Mouse (Mus musculus) embryonic facial prominence, embryonic 15.5 days (tissue): Measurements from ENCODE around the gene Kcnf1. TPM values are rescaled to one million over a fixed set of nuclear protein-coding genes. Genes with fewer than 3 reads are reported as not detected.

Experiments
- ATAC-seq: fragments of 200-750 bp; cut with Nextera tagmentation; 2 replicates; pipeline ENCODE4 v1.8.0; 2017; ENCODE audit warnings: low read depth, moderate TSS enrichment; ENCODE audit not compliant: insufficient number of reproducible peaks, low FRiP score, low TSS enrichment
- H3K27ac ChIP-seq: fragments of 300-500 bp; sonication (generic); replicated peaks from 2 replicates; pipeline ENCODE4 v1.5.1; 2015; ENCODE audit warnings: mild to moderate bottlenecking, inconsistent platforms
- H3K27me3 ChIP-seq: fragments of 300-500 bp; sonication (generic); 2 replicates; pipeline ENCODE4 v1.6.1; 2015; ENCODE audit warnings: inconsistent platforms
- H3K36me3 ChIP-seq: fragments of 300-500 bp; sonication (generic); 2 replicates; pipeline ENCODE4 v1.6.1; 2015; ENCODE audit warnings: mild to moderate bottlenecking, inconsistent platforms
- H3K4me1 ChIP-seq: fragments of 300-500 bp; sonication (generic); 2 replicates; pipeline ENCODE4 v1.6.1; 2015; ENCODE audit warnings: inconsistent platforms
- H3K4me2 ChIP-seq: fragments of 300-500 bp; sonication (generic); replicated peaks from 2 replicates; pipeline ENCODE4 v1.6.1; 2015; ENCODE audit warnings: mild to moderate bottlenecking, inconsistent platforms
- H3K4me3 ChIP-seq: fragments of 300-500 bp; sonication (generic); replicated peaks from 2 replicates; pipeline ENCODE4 v1.5.1; 2015; ENCODE audit warnings: mild to moderate bottlenecking, inconsistent platforms
- H3K9ac ChIP-seq: fragments of 300-500 bp; sonication (generic); 2 replicates; pipeline ENCODE4 v1.6.1; 2015; ENCODE audit warnings: inconsistent platforms
- H3K9me3 ChIP-seq: fragments of 300-500 bp; sonication (generic); replicated peaks from 2 replicates; pipeline ENCODE4 v1.6.1; 2016; ENCODE audit warnings: inconsistent platforms
- WGBS: fragments of 180-500 bp; shearing (Covaris S2); methylation state at CpG from one replicate; pipeline ENCODE4 v1.1.7; 2015; 5-methylcytosine and 5-hydroxymethylcytosine counted together
- polyA plus RNA-seq: library from polyadenylated mRNA; unstranded; fragments of >200 nt; fragmentation: Nextera tagmentation; extraction: Ambion mirVana; gene quantifications from 2 replicates; pipeline ENCODE4 v1.2.1, GENCODE M21; 2015

Kcnf1 gene
- polyA plus RNA-seq = 0.92 and 0.94 TPM in 2 replicates

DNA sequence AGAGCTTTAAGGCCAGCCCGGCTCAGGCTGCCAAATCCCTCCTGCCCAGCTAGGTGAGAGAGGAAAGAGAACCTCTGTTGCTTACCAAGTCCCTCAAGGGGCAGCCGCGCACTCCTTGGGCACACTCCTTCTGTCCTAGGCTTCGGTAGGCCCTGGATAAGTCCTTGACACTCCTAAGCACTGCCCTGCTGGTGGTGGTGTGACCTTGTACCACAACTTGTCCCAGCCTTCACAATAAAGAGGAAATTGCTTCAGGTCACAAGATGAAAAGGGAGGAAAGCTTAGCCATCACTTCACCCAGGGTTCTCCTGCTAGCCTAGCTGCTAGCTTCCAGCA, at the start of gene Kcnf1:
Gene Kcnf1, minus strand, starts transcription at position 132 of the 336 bp plus-strand sequence.
- peak within 1 kb of the TSS; percentile 48 for H3K4me3 ChIP-seq
- peaks cover 30% of the 10 kb centered on the region for H3K27me3 ChIP-seq
- 22% methylated on average over 4 of the region's 4 CpGs for WGBS
- H3K4me1 ChIP-seq = peaks cover 18% of the 10 kb centered on the region
- no peak for ATAC-seq
- H3K9me3 ChIP-seq = no peaks in the 10 kb centered on the region
- H3K9ac ChIP-seq = peak within 1 kb of the TSS; percentile 31; the same call in 1 of the 2 replicates
- no peak within 1 kb of the TSS for H3K27ac ChIP-seq
- no peaks in the 10 kb centered on the region for H3K36me3 ChIP-seq
- H3K4me2 ChIP-seq = peak within 1 kb of the TSS; percentile 98

DNA sequence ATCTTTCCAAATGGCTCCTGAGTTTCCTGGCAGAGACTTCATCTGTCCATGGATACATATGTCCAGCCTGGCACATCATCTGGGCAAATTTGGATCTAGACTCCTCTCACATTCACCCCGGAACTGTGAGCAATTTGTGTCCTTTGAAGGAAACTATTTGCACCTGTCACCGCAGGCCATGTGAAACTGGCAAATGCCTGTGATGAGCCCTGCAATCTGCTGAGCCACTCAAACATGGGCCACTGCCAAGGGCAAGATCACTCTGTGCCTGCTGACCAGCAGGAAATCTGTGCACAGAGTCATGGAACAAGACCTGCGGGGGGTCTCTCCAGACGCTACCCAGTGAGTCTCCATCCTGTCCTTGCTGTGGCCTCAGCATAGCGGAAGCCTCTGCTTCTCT, 48.3 kb upstream of the Kcnf1 start:
- Histone ChIP-seq H3K27ac (no peak overlapping the region), H3K9ac (no peak overlapping the region), H3K27me3 (no peaks in the 10 kb centered on the region), H3K36me3 (no peaks in the 10 kb centered on the region), H3K4me1 (no peaks in the 10 kb centered on the region), H3K9me3 (no peaks in the 10 kb centered on the region), H3K4me2 (no peak overlapping the region), H3K4me3 (no peak overlapping the region)
- ATAC-seq = no peak
- 72% methylated on average over 5 of the region's 5 CpGs for WGBS

DNA sequence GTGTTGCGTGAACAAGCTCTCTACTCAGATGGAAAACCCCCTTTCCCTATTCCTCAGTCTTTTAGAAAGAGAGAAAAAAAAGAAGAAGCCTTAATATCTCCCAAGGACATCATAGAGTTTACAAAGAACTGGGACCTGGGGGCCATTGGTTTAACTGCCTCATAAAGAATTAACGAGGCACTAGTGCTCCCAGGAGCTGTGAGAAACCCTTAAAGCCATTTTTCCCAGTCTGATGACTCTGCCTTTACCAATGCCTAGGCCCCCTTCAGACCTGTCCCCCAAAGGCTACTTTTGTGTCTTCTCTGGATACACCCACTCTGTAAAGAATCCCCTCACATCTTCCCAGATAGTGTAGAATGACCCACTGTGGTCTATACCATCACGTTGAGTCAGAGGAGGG, 46.4 kb upstream of the Kcnf1 start:
- WGBS = 59% methylated on average over 3 of the region's 3 CpGs
- ATAC-seq = no peak
- no peaks in the 10 kb centered on the region for H3K4me1 ChIP-seq
- no peak overlapping the region for H3K4me3 ChIP-seq
- H3K27ac ChIP-seq = no peak overlapping the region
- no peaks in the 10 kb centered on the region for H3K9me3 ChIP-seq
- H3K9ac ChIP-seq = no peak overlapping the region
- no peaks in the 10 kb centered on the region for H3K27me3 ChIP-seq
- no peak overlapping the region for H3K4me2 ChIP-seq
- H3K36me3 ChIP-seq = no peaks in the 10 kb centered on the region

DNA sequence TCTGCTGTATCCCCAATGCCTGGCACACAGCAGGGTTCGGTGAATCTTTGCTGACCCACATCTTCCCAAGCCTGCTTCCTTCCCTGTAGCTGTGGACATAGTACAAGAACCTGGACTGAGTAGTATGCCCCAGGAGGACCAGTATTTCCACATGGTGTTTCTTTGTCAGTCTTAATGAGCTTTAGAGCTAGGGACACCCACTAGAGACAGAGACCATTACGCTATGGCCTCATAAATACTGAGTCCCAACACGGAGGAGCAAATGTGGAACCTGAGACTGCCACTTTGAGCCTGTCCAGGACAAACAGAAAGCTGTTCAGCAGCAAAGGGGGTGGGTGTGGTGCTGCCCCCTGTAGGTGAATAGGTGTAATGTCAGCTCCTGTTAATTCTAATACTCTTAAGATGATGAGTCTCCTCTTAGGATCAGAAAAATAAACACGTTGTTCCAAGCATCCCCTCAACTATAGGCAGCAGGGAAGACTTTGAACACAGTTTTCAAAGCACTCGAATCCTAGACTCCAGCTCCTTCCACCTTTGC, 45.3 kb upstream of the Kcnf1 start:
- Histone ChIP-seq H3K36me3 (no peaks in the 10 kb centered on the region), H3K9me3 (no peaks in the 10 kb centered on the region), H3K27ac (no peak overlapping the region), H3K4me1 (no peaks in the 10 kb centered on the region), H3K27me3 (no peaks in the 10 kb centered on the region), H3K9ac (no peak overlapping the region), H3K4me3 (no peak overlapping the region), H3K4me2 (no peak overlapping the region)
- ATAC-seq = no peak
- 44% methylated on average over 5 of the region's 5 CpGs for WGBS

DNA sequence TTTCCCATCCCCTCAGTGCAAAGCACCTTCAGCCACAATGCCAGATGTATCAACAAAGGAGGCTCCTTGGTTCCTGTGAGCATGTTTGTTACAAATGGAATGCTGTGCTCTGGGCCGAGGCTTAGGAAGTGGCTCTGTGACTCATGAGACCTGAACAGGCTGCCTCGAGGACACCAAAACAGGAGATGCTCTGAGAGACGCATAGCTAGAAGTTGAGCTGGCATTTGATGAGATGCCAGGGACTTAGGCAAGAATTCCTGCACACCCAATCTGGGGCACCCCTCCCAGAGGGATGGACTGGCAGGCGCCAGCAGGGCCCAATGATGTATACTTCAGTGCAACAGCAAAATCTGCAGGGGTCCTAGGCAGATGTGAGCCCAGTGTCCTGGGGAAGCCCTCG, 43.9 kb upstream of the Kcnf1 start:
- Histone ChIP-seq H3K36me3 (no peaks in the 10 kb centered on the region), H3K27ac (no peak overlapping the region), H3K4me3 (no peak overlapping the region), H3K9ac (no peak overlapping the region), H3K9me3 (no peaks in the 10 kb centered on the region), H3K27me3 (no peaks in the 10 kb centered on the region), H3K4me2 (no peak overlapping the region), H3K4me1 (no peaks in the 10 kb centered on the region)
- no peak for ATAC-seq
- WGBS = 53% methylated on average over 5 of the region's 5 CpGs

DNA sequence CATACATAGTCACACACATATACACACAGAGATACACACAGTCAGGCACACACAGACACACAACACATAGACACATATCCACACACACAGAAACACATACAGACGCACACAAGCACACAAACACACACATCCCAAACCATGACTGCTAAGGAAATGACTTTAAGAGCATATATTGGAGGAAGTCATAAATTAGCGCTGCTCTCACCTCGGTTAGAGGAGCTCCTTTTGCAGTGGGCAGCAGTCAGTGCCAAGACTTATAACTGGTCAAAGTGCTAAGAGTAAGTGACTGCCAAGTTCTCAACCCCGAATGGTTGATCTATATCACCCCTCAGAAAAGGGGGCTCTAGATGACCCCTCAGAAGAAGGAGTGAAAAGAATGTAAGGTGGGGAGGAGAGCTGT, 42.4 kb upstream of the Kcnf1 start:
- Histone ChIP-seq H3K4me3 (no peak overlapping the region), H3K9me3 (no peaks in the 10 kb centered on the region), H3K27me3 (no peaks in the 10 kb centered on the region), H3K36me3 (no peaks in the 10 kb centered on the region), H3K4me1 (no peaks in the 10 kb centered on the region), H3K9ac (no peak overlapping the region), H3K4me2 (no peak overlapping the region), H3K27ac (no peak overlapping the region)
- WGBS = 73% methylated on average over 4 of the region's 4 CpGs
- no peak for ATAC-seq

DNA sequence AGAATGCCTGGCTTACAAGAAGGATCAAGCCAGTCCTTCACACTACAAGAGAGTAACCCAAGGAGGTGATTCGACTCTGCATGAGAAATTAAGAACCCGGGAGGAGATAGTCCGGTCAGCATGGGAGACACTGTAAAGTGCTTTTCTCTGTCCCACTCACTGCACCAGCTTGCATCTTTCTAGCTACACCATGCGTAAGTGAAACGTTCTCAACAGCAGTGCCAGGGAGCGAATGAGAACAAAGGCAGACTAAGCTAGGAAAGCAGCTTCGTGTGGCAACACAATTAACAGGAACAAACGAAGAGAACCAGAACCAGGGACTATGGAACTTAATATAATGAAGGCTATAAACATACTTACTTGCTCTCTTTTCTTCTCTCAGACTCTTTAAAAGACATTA, 41.7 kb upstream of the Kcnf1 start:
- Histone ChIP-seq H3K4me2 (no peak overlapping the region), H3K9me3 (no peaks in the 10 kb centered on the region), H3K4me3 (no peak overlapping the region), H3K36me3 (no peaks in the 10 kb centered on the region), H3K27me3 (no peaks in the 10 kb centered on the region), H3K9ac (no peak overlapping the region), H3K27ac (no peak overlapping the region), H3K4me1 (no peaks in the 10 kb centered on the region)
- WGBS = 67% methylated on average over 8 of the region's 8 CpGs
- no peak for ATAC-seq

DNA sequence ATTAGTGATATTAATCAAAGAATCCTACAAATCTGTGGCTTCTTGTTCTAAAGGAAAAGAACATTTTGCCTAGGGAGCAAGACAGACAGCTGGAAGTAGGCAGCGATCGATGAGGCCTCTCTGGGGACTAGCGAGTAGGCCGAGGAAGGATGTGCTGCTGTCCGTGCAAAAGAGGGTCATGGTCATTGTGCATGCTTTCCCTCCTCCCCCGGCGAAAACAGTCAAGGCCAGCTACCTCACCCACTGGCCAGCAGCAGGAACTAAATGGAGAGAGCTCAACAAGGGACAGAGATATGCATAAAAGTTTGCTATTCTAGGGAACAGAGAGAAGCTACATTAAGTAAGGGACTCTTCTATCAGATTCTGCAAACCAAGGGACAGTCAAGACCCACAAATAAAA, 39.1 kb upstream of the Kcnf1 start:
- no peaks in the 10 kb centered on the region for H3K9me3 ChIP-seq
- H3K27ac ChIP-seq = no peak overlapping the region
- H3K27me3 ChIP-seq = no peaks in the 10 kb centered on the region
- no peak for ATAC-seq
- no peaks in the 10 kb centered on the region for H3K4me1 ChIP-seq
- no peak overlapping the region for H3K4me2 ChIP-seq
- H3K36me3 ChIP-seq = no peaks in the 10 kb centered on the region
- 82% methylated on average over 7 of the region's 7 CpGs for WGBS
- no peak overlapping the region for H3K9ac ChIP-seq
- H3K4me3 ChIP-seq = no peak overlapping the region

DNA sequence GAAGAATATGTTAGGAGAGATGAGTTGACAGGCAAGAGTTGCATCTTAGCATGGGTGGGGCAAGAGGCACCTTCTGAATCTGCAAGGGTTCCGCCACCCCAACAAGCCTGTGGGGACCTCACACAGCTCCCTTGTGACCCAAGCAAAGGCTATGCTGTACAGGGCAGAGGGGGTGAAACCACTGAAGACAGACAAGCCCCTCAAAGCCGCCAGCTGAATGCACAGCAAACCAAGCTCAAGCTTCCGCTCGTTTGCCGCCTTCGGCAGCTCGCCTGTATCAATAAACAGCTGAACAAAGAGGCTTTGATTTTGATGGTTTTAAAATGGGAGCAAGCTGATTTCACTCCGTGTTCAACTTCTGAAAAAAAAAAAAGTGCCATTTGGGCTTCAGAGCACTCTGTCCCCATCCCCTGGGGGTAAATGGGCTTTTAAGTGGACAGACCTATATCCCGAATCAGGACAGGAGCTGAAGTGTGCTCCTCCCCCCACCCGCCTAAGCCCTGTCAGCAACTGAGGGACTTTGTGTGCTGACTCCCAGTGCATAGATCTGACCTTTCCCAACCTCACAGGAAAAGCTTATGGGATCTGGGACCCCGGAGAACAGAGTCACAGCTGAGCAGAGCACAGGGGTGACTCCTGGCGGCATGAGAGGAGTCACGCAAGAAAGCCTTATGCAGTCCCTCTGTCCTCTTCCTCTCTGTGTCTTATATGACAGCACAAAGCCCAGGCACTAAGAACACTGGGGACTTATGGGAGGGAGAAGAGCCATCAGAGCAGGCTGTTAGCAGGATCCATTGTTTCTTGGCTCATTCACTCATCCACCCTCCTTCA, 26.0 kb upstream of the Kcnf1 start:
- Histone ChIP-seq H3K27me3 (no peaks in the 10 kb centered on the region), H3K27ac (no peak overlapping the region), H3K9ac (no peak overlapping the region), H3K4me1 (no peaks in the 10 kb centered on the region), H3K36me3 (no peaks in the 10 kb centered on the region), H3K4me3 (no peak overlapping the region), H3K4me2 (no peak overlapping the region), H3K9me3 (no peaks in the 10 kb centered on the region)
- WGBS = 35% methylated on average over 13 of the region's 13 CpGs
- ATAC-seq = no peak

DNA sequence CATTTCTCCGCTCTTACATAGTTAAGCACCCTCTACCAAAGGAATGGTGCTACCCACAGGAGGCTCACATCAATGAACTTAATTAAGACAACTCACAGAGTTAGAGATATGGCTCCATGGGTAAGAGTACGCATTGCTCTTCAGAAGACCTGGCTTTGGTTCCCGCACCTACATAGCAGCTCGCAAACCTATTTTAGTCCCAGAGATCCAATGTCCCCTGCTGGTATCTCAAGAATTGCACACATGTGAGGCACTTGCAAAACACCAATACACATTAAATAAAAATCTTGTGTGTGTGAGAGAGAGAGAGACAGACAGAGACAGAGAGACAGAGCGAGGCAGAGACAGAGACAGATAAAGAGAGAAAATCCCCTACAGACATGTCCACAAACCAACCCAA, 21.9 kb upstream of the Kcnf1 start:
- no peaks in the 10 kb centered on the region for H3K36me3 ChIP-seq
- 90% methylated on average over 5 of the region's 5 CpGs for WGBS
- H3K27me3 ChIP-seq = no peaks in the 10 kb centered on the region
- no peak overlapping the region for H3K4me3 ChIP-seq
- H3K4me1 ChIP-seq = no peaks in the 10 kb centered on the region
- no peak overlapping the region for H3K27ac ChIP-seq
- ATAC-seq = no peak
- no peak overlapping the region for H3K9ac ChIP-seq
- no peak overlapping the region for H3K4me2 ChIP-seq
- H3K9me3 ChIP-seq = no peaks in the 10 kb centered on the region

DNA sequence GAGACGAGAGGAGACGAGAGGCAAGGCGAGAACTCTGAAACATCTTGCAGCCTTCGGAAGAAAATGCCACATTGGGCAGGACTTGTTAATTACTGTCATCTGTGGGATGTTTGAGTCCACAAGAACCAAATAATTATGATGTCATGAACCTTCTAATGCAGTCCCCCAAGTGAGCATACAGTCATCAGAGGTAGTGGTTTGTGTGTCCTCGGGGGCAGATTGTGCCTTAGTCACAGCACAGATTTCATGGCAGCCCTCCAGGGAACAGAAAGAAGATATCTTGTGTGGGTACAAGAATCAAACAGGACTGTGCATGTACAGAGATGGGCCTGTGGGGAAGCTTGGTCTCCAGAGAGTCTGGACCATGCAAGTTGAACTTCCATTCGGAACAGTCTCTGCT, 17.5 kb upstream of the Kcnf1 start:
- WGBS = 73% methylated on average over 6 of the region's 6 CpGs
- Histone ChIP-seq H3K4me2 (no peak overlapping the region), H3K4me3 (no peak overlapping the region), H3K27ac (no peak overlapping the region), H3K9me3 (no peaks in the 10 kb centered on the region), H3K4me1 (no peaks in the 10 kb centered on the region), H3K27me3 (no peaks in the 10 kb centered on the region), H3K9ac (no peak overlapping the region), H3K36me3 (no peaks in the 10 kb centered on the region)
- ATAC-seq = no peak

DNA sequence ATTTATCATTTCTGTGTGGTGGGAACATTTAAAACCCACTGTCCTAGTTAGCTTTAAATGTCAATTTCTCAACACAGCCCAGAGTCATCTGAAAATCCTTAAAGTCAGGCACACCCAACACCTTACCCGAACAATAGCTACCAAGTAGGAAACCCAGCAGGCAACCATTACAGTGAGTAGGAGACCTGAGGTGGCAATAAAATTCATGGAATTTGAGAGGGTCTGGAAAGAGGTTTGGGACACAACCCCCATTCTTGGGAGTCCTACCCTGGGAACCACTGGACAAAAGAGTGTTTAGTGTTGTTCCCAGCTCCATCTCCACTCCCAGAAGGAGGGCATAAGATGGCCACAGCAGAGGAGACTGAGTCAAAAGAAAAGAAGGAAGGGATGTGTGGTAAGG, 16.6 kb upstream of the Kcnf1 start:
- 83% methylated on average over 1 of the region's 1 CpGs for WGBS
- no peak for ATAC-seq
- H3K4me1 ChIP-seq = no peaks in the 10 kb centered on the region

More for the DNA sequence above, 16.6 kb upstream of the Kcnf1 start:
- Histone ChIP-seq H3K9ac (no peak overlapping the region), H3K27me3 (no peaks in the 10 kb centered on the region), H3K9me3 (no peaks in the 10 kb centered on the region), H3K4me2 (no peak overlapping the region), H3K4me3 (no peak overlapping the region), H3K27ac (no peak overlapping the region), H3K36me3 (no peaks in the 10 kb centered on the region)
